Mouse (Mus musculus): ENCODE data around the gene Arg2.

The Arg2 gene

DNA sequence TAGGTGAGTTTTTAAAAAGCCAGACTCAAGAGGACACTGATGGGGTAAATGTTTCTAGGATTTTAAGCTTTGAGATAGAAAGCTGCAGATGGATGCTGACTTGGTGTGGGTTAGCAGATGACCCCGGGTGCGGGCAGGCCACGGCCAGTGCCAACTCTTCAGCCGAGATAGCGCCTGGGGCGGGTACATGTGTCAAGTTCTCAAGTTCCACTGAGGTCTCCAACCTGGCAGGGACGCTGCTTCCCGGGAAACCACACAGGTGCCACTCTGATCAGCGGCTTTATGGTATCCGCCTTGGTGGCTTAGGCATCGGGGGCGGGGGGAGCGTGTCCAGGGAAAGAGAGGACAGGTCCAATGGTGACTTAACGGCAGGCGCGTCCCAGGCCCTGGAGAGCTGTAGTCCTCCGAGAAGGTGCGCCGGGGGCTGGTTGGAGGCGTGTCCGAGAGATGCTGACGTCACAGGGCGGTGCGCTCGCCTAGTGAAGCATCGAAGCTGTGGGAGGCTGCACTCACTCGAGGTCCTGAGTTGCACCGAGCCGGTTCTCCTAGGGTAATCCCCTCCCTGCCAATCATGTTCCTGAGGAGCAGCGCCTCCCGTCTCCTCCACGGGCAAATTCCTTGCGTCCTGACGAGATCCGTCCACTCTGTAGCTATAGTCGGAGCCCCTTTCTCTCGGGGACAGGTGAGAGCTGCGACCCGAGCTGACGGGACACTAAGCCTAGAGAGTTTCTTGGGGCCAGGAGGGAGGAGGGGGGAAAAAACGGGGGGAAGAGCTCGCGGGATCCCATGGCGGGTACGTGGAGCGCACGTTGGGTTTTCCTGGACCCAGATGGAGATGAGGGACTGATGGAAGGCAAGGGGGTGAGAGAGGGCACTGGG lies at the start of gene Arg2:
Gene Arg2 (plus strand): TSS at position 479 of the 879 bp plus-strand sequence.
- peaks cover 2% of the 10 kb centered on the region; the same call in 1 of the 2 replicates for H3K27me3 ChIP-seq (ENCODE audit: control insufficient read depth, insufficient read depth, low read length, poor library complexity, severe bottlenecking)
- no peaks in the 10 kb centered on the region for H3K36me3 ChIP-seq (ENCODE audit: control insufficient read depth, insufficient read depth, low read length, poor library complexity, severe bottlenecking)
- peak; percentile 86 for DNase-seq (ENCODE audit: low read depth, low spot score)

DNA sequence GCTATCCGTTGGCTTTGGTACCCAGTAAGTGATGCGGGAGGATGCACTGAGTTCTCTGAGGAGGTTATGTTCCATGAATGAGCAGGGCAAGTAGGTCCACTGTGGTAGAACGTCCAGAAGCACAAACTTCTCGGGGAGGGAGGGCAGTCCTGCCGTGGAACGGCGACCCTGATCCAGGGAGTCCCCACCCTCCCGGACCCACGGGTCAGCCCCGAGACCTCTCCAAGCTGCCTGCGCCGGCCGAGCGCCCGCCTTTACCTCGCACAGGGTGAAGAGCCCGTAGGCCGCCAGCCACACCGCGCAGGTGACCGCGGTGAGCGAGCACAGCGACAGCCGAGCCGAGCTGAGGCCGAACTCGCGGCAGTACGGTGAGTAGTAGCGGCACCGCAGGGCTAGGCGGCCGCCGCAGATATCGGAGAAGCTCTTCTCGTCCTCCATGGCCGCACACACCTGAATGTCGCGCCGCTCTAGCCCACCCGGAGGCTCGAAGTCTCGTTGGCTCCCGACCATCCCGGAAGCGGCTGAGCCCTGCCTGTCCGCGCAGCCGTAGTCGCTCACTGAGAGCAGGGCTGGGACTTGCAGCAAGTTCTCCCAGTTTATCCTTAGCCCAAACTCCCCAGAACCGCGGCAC lies 41.3 kb upstream of the Arg2 start, which contains the start of gene Pigh:
Gene Pigh (minus strand): TSS at position 470 of the 631 bp plus-strand sequence.
- Histone ChIP-seq H3K27me3 (ENCODE audit: control insufficient read depth, insufficient read depth, low read length, poor library complexity, severe bottlenecking) (no peaks in the 10 kb centered on the region), H3K36me3 (ENCODE audit: control insufficient read depth, insufficient read depth, low read length, poor library complexity, severe bottlenecking) (peaks cover 2% of the 10 kb centered on the region; the same call in 1 of the 2 replicates)
- peak; percentile 93 for DNase-seq (ENCODE audit: low read depth, low spot score)

DNA sequence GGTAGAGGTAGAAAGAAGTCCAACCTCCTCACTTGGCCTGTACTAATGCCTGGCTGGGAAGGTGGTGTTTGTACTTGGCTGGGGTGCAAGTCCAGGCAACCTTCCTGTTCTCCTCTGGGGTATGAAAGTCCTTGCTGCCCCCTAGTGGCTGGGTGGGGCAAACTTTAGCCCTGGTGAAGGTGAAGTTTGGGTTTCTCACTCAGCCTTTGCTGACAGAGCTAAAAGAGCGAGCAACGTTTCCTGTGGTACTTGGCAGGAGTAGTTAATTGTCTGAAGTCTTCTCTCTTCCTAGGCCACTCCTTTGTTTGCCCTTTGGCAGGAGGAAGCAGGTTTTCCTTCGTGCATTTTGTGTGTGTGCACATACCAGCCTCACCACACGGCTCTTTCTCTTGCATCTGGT lies 38.0 kb upstream of the Arg2 start:
- DNase-seq (ENCODE audit: low read depth, low spot score), result peak; percentile 84
- H3K27me3 ChIP-seq (ENCODE audit: control insufficient read depth, insufficient read depth, low read length, poor library complexity, severe bottlenecking), result no peaks in the 10 kb centered on the region
- no peaks in the 10 kb centered on the region for H3K36me3 ChIP-seq (ENCODE audit: control insufficient read depth, insufficient read depth, low read length, poor library complexity, severe bottlenecking)

DNA sequence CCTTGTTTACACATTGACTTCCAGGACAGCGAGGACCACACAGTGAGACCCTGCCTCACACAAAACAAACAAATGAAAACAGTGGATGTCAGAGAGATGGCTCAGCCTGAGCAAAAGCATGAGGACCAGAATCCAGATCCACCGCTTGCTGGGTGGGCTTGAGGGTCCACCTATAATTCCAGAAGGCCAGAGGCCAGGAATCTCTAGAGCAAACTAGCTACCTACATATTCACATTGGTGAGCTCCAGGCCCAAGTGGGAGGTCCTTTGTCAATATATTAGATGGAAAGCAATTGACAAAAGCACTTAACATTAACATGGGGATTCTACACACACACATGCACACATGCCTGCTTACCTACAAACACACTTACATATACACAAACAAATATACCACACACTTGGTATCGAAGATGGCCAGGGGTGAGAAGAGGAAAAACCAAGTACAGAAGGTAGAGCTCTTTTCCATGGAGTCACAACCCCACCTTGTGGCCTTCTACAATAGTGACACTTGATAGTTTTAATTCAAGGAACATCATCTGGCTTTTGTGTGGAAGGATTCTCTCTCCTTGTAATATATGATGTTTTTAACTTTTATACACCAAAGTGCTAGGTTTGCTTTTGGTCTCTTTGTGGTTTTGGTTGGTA lies 33.3 kb upstream of the Arg2 start:
- Histone ChIP-seq H3K27me3 (ENCODE audit: control insufficient read depth, insufficient read depth, low read length, poor library complexity, severe bottlenecking) (no peaks in the 10 kb centered on the region), H3K36me3 (ENCODE audit: control insufficient read depth, insufficient read depth, low read length, poor library complexity, severe bottlenecking) (no peaks in the 10 kb centered on the region)
- peak; percentile 77 for DNase-seq (ENCODE audit: low read depth, low spot score)

DNA sequence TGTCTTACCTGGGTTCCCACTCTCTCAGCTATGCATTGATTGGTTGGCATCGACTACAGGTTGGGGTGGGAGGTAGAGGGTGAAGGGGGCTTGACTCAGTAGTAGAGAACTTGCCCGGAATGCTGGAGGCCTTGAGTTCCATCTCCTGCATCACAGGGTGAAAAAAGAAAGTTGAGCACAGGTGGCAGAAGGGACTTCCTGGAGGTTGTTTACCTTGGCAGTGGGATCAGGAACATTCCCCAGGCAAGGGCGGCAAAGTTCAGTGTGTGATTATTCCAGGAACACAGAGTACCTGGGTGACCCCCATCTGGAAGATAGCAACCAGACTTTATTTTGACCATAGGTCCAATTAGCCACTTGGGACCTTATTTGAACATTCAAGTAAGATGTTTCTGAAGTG lies 26.8 kb upstream of the Arg2 start:
- Histone ChIP-seq H3K36me3 (ENCODE audit: control insufficient read depth, insufficient read depth, low read length, poor library complexity, severe bottlenecking) (no peaks in the 10 kb centered on the region), H3K27me3 (ENCODE audit: control insufficient read depth, insufficient read depth, low read length, poor library complexity, severe bottlenecking) (no peaks in the 10 kb centered on the region)
- no peak for DNase-seq (ENCODE audit: low read depth, low spot score)

DNA sequence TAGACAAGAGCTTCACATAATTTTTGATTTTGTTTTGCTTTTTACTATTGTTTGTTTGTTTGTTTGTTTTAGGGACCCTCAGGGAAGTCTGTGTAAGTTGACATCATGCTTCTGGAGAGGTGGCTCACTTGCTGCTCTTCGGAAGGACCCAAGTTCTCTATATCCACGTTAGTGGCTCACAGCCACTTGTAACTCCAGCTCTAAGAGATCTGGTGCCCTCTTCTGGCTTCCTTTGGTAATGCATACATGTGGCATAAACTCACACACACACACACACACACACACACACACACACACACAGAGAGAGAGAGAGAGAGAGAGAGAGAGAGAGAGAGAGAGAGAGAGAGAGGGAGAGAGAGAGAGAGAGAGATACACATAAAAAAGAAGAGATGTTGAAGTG lies 26.0 kb upstream of the Arg2 start:
- Histone ChIP-seq H3K36me3 (ENCODE audit: control insufficient read depth, insufficient read depth, low read length, poor library complexity, severe bottlenecking) (no peaks in the 10 kb centered on the region), H3K27me3 (ENCODE audit: control insufficient read depth, insufficient read depth, low read length, poor library complexity, severe bottlenecking) (no peaks in the 10 kb centered on the region)
- DNase-seq (ENCODE audit: low read depth, low spot score), result peak; percentile 25

DNA sequence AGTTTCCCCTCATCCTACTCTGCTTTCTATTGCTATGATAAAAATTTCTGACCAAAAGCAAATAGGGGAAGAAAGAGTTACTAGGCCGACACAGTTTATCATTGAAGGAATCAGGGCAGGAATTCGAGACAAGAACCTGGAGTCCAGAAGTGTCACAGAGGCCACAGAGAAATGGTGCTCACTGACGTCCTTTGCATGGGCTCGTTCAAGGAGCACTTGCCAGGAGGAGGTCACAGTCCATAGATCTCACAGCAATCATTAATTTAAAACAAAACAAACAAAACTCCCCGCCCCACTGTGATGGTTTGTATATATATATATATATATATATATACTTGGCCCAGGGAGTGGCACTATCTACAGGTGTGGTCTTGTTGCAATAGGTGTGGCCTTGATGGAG lies 25.3 kb upstream of the Arg2 start:
- DNase-seq (ENCODE audit: low read depth, low spot score), result no peak
- H3K36me3 ChIP-seq (ENCODE audit: control insufficient read depth, insufficient read depth, low read length, poor library complexity, severe bottlenecking), result no peaks in the 10 kb centered on the region
- H3K27me3 ChIP-seq (ENCODE audit: control insufficient read depth, insufficient read depth, low read length, poor library complexity, severe bottlenecking), result no peaks in the 10 kb centered on the region

DNA sequence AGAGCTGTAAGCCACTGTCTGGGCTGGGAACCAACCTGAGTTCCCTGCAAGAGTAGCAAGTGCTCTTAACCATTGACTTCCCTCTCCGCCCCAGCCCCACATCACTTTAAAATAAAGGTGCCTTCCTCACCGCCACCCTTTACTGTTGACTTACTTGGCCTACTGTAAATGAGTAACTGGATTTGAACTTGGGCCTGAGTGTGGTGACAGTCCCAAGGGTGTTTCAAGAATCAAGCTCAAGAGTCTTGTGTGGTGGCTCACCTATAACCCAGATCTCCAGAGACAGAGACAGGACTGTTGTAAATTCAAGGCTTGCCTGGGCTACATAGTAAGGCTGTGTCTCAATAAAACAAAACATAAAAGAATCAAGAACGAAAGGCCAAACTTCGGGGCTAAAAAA lies 11.6 kb upstream of the Arg2 start:
- DNase-seq (ENCODE audit: low read depth, low spot score), result no peak
- Histone ChIP-seq H3K36me3 (ENCODE audit: control insufficient read depth, insufficient read depth, low read length, poor library complexity, severe bottlenecking) (no peaks in the 10 kb centered on the region), H3K27me3 (ENCODE audit: control insufficient read depth, insufficient read depth, low read length, poor library complexity, severe bottlenecking) (no peaks in the 10 kb centered on the region)

DNA sequence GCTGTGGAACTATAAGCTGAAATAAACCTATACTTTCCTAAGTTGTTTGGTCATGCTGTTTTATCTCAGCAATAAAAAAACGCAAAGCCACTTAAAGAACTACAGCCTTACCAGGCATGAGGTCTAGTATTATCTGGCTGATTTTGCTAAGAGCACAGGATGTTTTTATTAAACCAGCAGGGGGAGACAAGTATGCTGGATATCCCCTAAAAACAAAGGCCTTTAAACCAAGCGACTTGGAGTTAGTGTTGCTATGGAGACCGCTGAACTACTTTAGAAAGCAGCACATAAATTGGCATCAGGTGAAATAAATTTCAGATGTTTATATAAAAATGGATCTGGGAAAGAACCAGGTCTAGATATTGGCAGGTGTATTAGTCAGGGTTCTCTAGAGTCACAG lies 7.8 kb upstream of the Arg2 start:
- DNase-seq (ENCODE audit: low read depth, low spot score), result peak; percentile 36
- H3K27me3 ChIP-seq (ENCODE audit: control insufficient read depth, insufficient read depth, low read length, poor library complexity, severe bottlenecking), result no peaks in the 10 kb centered on the region
- no peaks in the 10 kb centered on the region for H3K36me3 ChIP-seq (ENCODE audit: control insufficient read depth, insufficient read depth, low read length, poor library complexity, severe bottlenecking)

DNA sequence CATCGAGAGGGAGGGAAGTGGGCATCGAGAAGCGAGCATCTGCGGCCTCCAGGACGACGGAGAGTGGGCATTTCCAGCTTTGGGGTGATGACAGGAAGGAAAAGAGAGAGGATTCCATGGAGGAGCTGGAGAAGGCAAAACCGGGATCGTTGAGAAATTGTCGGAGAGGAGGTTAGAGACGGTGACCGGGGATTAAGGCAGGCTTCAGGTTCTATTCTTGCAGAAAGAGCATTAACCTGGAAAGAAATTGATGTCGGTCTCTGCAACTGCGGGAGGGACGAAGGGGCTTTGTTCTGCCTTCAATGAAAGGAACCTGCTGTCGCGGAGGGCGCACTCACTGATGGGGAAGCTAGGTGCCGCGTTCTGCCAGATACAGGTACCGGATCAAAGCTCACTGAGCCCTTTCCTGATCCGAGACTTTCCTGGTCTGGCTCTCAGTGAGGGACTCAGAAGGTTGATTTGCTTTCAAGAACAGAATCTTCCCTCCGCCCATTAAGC lies 650 bp downstream of the Arg2 start:
- peak; percentile 8 for DNase-seq (ENCODE audit: low read depth, low spot score)
- peaks cover 2% of the 10 kb centered on the region; the same call in 1 of the 2 replicates for H3K27me3 ChIP-seq (ENCODE audit: control insufficient read depth, insufficient read depth, low read length, poor library complexity, severe bottlenecking)
- no peaks in the 10 kb centered on the region for H3K36me3 ChIP-seq (ENCODE audit: control insufficient read depth, insufficient read depth, low read length, poor library complexity, severe bottlenecking)

DNA sequence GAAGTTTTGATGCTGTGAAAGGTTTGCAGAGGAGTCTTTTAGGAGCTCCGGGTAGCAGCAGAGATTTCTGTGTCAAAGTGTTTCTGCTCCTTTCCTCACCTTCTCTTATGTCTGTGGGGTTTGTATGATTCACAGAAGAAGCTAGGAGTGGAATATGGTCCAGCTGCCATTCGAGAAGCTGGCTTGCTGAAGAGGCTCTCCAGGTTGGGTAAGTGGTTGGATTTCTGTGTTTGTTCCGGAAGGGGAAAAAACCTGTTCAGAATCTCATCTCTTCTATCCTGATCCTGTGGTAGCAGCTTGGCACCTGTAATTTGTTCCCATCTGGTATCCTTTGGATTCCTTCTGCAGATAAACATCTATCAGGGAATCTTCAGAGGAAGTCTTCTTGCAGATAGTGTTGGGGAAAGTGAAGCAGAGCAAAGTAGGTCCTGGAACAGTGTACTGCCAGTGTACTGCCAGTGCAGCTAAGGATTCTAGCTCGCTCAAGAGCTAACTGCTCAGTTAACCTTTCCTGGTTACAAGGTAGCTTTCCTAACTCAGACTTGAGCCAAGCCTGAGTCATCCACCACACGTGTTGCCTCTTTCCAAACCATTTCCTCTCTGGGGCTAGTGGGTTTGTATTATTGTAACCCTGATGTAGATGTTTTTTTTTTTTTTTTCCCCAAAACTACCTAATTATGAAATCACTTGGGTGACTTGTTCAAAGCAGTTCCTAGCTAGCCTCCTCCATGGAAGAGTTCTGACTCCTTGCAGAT lies 1.3 kb downstream of the Arg2 start:
- DNase-seq (ENCODE audit: low read depth, low spot score), result peak; percentile 3
- Histone ChIP-seq H3K27me3 (ENCODE audit: control insufficient read depth, insufficient read depth, low read length, poor library complexity, severe bottlenecking) (peaks cover 2% of the 10 kb centered on the region; the same call in 1 of the 2 replicates), H3K36me3 (ENCODE audit: control insufficient read depth, insufficient read depth, low read length, poor library complexity, severe bottlenecking) (no peaks in the 10 kb centered on the region)

DNA sequence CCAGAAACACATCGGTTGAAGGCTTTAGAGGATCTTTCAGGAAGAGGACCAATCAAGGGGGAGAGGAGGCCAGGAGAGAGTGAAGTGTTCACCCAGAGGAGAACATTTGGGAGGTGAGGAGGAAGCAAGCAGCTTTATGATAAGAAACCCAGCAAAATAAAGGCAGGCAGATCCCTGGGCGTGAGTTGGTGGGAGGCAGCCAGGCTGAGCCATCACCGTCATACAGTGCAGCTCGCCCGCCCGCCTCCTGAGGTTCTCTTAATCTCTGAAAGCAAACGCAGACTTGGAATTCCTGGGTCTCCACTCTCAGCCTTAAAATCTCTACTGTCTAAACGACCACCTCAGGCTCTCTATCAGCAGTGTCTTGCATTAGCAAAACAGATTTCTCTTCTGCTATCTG lies 4.1 kb downstream of the Arg2 start:
- no peaks in the 10 kb centered on the region for H3K36me3 ChIP-seq (ENCODE audit: control insufficient read depth, insufficient read depth, low read length, poor library complexity, severe bottlenecking)
- no peak for DNase-seq (ENCODE audit: low read depth, low spot score)
- peaks cover 2% of the 10 kb centered on the region; the same call in 1 of the 2 replicates for H3K27me3 ChIP-seq (ENCODE audit: control insufficient read depth, insufficient read depth, low read length, poor library complexity, severe bottlenecking)

DNA sequence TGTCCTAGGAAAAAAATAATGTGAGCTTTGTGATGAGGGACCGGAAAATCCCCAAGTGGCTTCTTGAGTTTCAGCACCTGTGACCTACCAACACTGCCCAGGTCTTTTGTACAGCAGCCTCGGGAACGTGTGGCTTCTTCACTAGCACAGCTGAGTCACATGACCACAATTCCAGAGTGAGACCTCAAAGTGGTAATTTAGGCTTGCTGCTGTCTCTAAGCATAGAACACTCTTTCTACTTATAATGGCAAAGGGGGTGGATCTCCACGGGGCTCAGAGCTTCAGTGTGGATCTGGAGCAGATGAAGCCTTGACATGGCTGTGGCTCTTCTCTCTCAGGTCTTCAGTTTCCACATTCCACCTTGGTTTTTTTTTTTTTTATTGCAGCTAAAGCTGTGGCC lies 4.5 kb downstream of the Arg2 start:
- Histone ChIP-seq H3K36me3 (ENCODE audit: control insufficient read depth, insufficient read depth, low read length, poor library complexity, severe bottlenecking) (no peaks in the 10 kb centered on the region), H3K27me3 (ENCODE audit: control insufficient read depth, insufficient read depth, low read length, poor library complexity, severe bottlenecking) (peaks cover 2% of the 10 kb centered on the region; the same call in 1 of the 2 replicates)
- DNase-seq (ENCODE audit: low read depth, low spot score), result no peak

DNA sequence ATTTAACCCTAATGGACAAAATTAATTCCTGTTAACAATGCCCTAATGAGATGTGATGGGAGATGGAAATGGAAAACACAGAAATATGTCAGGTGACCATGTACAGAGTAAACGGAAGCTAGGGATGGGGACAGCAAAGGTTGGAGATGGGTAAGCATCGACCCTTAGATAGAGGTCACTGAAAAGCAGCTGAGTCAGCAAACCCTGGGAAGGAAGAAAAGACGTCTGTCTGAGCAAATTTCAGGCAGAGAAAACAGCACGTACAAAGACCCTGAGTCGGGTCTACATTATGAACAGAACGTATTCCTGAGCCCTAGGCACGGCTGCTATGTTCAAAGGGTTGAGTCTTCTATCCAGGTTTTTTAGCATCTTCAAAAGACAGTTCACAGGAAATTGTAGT lies 6.4 kb downstream of the Arg2 start:
- no peaks in the 10 kb centered on the region for H3K27me3 ChIP-seq (ENCODE audit: control insufficient read depth, insufficient read depth, low read length, poor library complexity, severe bottlenecking)
- DNase-seq (ENCODE audit: low read depth, low spot score), result no peak
- H3K36me3 ChIP-seq (ENCODE audit: control insufficient read depth, insufficient read depth, low read length, poor library complexity, severe bottlenecking), result no peaks in the 10 kb centered on the region
